Mouse (Mus musculus): ENCODE results near the gene Rhox13.

The Rhox13 gene

DNA sequence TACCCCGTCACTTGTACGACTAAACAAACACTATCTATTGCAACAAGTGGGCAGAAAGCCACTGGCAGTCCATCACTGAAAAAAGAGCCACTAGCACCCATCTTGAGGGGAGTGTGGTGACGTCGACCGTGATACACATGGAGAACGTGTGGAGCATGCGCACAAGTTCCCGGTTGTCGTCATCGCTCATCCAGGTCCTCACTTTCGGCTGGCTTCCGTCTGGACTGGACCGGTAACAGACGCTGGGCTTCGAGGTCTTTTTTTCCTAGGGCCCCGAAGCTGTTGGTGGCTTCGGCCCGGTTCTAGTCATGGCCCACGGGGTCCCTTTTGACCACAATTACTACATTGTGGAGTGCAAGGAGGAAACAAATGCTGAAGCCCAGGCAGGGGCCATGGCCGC lies at the start of gene Rhox13:
Gene Rhox13, plus strand, starts transcription at position 238 of the 400 bp plus-strand sequence.
- no peak for DNase-seq (ENCODE audit: low spot score in 2 of 2)

GRCm38 (mm10) chrX:38084226-38084625 lies 36.8 kb upstream of the Rhox13 start:
- peak in 1 of 2 experiments; percentile 0 for DNase-seq (ENCODE audit: low spot score in 2 of 2)

GRCm38 (mm10) chrX:38085041-38085440 lies 36.0 kb upstream of the Rhox13 start, which contains the start of gene Rhox11:
Gene Rhox11, minus strand, starts transcription at chrX:38085141.
- DNase-seq (ENCODE audit: low spot score in 2 of 2): no peak

- no peak for DNase-seq (ENCODE audit: low spot score in 2 of 2)
These were observed 10.2 kb upstream of the Rhox13 start, which contains the start of gene Rhox12 for GRCm38 (mm10) chrX:38110807-38111206. Gene Rhox12, minus strand, starts transcription at chrX:38110907.

- DNase-seq (ENCODE audit: low spot score in 2 of 2): no peak
These were observed 459 bp downstream of the Rhox13 start for GRCm38 (mm10) chrX:38121478-38121877.

DNA sequence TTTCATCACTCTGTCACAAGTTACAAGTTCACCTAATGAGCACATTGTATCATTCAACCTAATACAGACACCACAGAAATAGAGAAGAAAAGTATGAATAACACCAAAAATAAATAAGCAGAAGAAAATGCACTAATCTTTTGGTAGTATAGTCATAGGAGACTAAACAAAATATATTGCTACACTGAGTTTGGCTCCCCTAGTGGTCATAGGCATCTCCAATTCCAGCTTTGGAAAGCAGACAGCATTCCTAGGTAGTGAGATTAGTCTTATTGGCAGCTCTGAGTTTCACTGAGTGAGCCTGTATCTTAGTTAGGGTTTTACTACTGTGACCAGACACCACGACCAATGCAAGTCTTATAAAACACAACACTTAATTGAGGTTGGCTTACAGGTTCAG lies 38.1 kb downstream of the Rhox13 start:
- no peak for DNase-seq (ENCODE audit: low spot score in 2 of 2)

DNA sequence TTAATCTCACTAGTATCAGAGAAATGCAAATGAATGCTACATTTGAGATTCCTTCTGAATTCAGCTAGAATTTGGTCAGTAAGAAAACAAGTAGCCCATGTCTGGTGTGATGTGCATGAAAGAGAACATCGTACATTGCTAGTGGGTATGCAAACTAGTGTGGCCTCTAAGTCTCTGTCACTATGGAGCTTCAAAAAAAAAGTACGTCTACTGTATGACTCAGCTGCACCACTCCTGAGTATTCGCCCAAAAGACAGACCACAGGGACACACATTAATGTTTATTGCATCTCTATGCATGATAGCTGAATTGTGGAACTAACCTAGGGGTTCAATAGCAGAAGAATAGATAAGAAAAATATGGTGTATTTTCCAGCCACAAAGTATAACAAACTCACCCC lies 44.3 kb downstream of the Rhox13 start:
- no peak for DNase-seq (ENCODE audit: low spot score in 2 of 2)

DNA sequence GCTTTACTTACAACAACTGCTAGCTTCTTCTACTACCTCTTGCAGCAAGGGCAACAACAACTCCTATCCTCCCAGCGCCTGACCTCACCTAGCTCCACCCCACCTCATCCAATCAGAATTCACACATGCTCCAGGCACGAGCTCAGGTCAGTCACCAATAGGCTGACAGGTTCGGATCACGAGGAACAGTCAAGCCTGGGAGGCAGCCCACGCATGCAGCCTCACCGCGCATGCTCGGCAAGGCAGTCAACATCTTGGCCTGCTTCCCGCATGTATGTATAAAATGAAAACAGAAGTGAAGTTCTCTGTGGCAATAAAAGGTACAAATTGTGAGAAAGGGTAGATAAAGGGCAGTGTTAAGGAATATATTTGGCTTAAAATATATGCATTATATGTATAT lies 45.0 kb downstream of the Rhox13 start:
- no peak for DNase-seq (ENCODE audit: low spot score in 2 of 2)

DNA sequence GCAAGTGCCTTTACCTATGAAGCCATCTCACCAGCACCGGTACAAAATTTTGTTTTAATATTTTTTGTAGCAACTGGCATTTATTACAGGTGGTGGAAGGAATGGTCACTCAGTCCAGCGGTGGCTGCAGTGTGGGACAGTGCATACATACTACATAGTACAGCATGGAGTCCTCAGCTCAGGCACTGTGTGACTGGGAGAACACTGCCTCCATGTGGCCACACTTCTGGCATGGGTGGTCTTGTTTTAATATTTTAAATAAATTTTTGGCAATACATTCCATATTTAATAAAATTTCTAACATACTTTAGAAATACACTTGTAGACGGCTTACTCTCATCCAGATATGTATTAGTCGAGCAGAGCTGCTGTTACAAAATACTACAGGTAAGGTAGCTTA lies 45.6 kb downstream of the Rhox13 start:
- DNase-seq (ENCODE audit: low spot score in 2 of 2): no peak

Data from spleen, postnatal 36 days (tissue).